Mouse (Mus musculus) heart, embryonic 13.5 days (tissue): ENCODE measurements at regions not wholly inside any gene's neighbourhood (a gene's known extent, or its start where the extent isn't known, plus 50 kb on each side); places are given as distances from the start of the nearest gene placed in this dataset.

ENCODE experiments used
- ATAC-seq: fragments of 200-750 bp; cut with Nextera tagmentation; 2 replicates; pipeline ENCODE4 v1.8.0; 2017; ENCODE audit warnings: moderate TSS enrichment; ENCODE audit not compliant: insufficient number of reproducible peaks, low FRiP score, low TSS enrichment; ENCODE audit errors: extremely low read depth
- H3K27ac ChIP-seq: fragments of 300-500 bp; sonication (generic); replicated peaks from 2 replicates; pipeline ENCODE4 v1.5.1; 2015; ENCODE audit warnings: moderate library complexity, mild to moderate bottlenecking, inconsistent platforms
- H3K27me3 ChIP-seq: fragments of 300-500 bp; sonication (generic); replicated peaks from 2 replicates; pipeline ENCODE4 v1.6.1; 2015; ENCODE audit warnings: mild to moderate bottlenecking, inconsistent platforms
- H3K36me3 ChIP-seq: fragments of 300-500 bp; sonication (generic); 2 replicates; pipeline ENCODE4 v1.6.1; 2015; ENCODE audit warnings: mild to moderate bottlenecking, inconsistent platforms
- H3K4me1 ChIP-seq: fragments of 300-500 bp; sonication (generic); 2 replicates; pipeline ENCODE4 v1.6.1; 2015; ENCODE audit warnings: inconsistent platforms
- H3K4me2 ChIP-seq: fragments of 300-500 bp; sonication (generic); 2 replicates; pipeline ENCODE4 v1.6.1; 2015; ENCODE audit warnings: inconsistent platforms, mild to moderate bottlenecking, moderate library complexity
- H3K4me3 ChIP-seq: fragments of 300-500 bp; sonication (generic); 2 replicates; pipeline ENCODE4 v1.5.1; 2015; ENCODE audit warnings: moderate library complexity, mild to moderate bottlenecking, inconsistent platforms
- H3K9ac ChIP-seq: fragments of 300-500 bp; sonication (generic); 2 replicates; pipeline ENCODE4 v1.6.1; 2015; ENCODE audit warnings: inconsistent platforms, mild to moderate bottlenecking, moderate library complexity
- H3K9me3 ChIP-seq: fragments of 300-500 bp; sonication (generic); 2 replicates; pipeline ENCODE4 v1.6.1; 2016; ENCODE audit warnings: inconsistent platforms
- WGBS: fragments of 180-500 bp; shearing (Covaris S2); methylation state at CpG from one replicate; pipeline ENCODE4 v1.1.7; 2015; ENCODE audit warnings: mixed read lengths; 5-methylcytosine and 5-hydroxymethylcytosine counted together

DNA sequence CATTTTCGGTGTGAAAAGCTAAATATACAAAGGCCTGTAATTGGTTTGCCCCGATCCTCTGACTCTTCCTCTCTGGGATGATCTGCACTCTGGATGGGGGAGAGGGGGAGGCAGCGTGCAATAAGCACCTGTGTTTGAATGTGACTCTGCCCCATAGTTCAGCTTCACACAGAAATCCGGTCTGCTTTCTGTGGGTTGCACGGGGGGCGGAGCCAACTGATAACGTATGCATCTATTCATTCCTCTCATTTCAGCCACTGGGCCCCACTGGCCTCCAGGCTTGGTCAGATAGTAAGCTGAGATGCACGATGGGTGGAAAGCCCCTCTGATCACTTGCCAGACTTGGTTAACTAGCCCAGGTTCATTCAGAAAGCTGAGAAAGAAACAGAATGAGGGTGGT lies 250.8 kb downstream of the Bcl11b start:
- 17% methylated on average over 8 of the region's 8 CpGs for WGBS
- ATAC-seq, result no peak
- Histone ChIP-seq H3K27ac (no peak overlapping the region), H3K4me3 (no peak overlapping the region), H3K27me3 (peaks cover 5% of the 10 kb centered on the region; the same call in 1 of the 2 replicates), H3K36me3 (no peaks in the 10 kb centered on the region), H3K4me1 (peaks cover 46% of the 10 kb centered on the region), H3K4me2 (peak overlapping the region; percentile 8; the same call in 1 of the 2 replicates), H3K9ac (no peak overlapping the region), H3K9me3 (no peaks in the 10 kb centered on the region)

DNA sequence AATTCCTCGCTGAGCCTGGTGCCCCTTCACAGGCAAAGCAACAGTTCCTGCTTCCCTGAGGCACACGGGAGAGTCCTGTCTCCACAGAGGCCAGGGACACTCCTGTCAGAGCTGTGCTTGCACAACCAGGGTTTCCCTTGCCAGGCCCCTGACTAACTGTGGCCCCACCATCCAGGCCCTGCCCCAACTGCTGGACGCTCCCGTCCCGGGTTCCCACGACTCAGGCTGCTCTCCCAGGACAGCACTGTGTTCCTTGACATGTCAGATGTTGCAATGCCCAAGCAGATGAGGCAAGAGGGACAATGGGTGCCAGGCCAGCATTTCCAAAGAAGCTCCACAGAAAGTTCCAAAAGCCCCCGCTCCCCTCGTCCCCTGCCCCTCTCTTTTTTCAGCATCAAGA lies 250.4 kb downstream of the Bcl11b start:
- Histone ChIP-seq H3K36me3 (no peaks in the 10 kb centered on the region), H3K4me3 (no peak overlapping the region), H3K9ac (no peak overlapping the region)

DNA sequence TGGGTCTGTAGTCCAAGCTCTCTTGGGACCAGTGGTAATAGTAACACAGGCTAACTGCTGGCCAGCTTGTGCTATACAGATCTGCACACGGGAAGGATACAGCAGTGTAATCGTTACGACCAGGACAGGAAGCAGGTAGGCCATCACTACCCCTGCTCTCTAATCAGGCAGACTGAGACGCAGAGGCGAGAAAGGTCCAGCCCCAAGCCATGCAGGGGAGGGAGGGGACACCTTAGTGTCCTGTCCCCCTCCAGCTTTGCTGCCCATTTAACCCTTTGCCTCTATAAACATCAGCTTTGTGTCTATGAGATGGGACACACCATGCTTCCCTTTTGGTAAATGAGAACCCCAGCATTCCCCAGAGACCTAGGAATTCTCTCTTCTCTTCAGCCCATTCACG lies 249.9 kb downstream of the Bcl11b start:
- no peak for ATAC-seq
- WGBS, result 52% methylated on average over 6 of the region's 6 CpGs
- peaks cover 49% of the 10 kb centered on the region for H3K4me1 ChIP-seq
- no peaks in the 10 kb centered on the region for H3K36me3 ChIP-seq
- no peak overlapping the region for H3K9ac ChIP-seq
- no peak overlapping the region for H3K4me2 ChIP-seq
- H3K27me3 ChIP-seq, result peaks cover 5% of the 10 kb centered on the region; the same call in 1 of the 2 replicates
- no peak overlapping the region for H3K4me3 ChIP-seq
- no peaks in the 10 kb centered on the region for H3K9me3 ChIP-seq
- H3K27ac ChIP-seq, result no peak overlapping the region

More for the DNA sequence above, 250.4 kb downstream of the Bcl11b start:
- H3K27me3 ChIP-seq, result peaks cover 5% of the 10 kb centered on the region; the same call in 1 of the 2 replicates
- WGBS, result 49% methylated on average over 8 of the region's 8 CpGs
- ATAC-seq, result no peak
- no peaks in the 10 kb centered on the region for H3K9me3 ChIP-seq
- peaks cover 49% of the 10 kb centered on the region for H3K4me1 ChIP-seq
- H3K4me2 ChIP-seq, result peak overlapping the region; percentile 8; the same call in 1 of the 2 replicates
- no peak overlapping the region for H3K27ac ChIP-seq

DNA sequence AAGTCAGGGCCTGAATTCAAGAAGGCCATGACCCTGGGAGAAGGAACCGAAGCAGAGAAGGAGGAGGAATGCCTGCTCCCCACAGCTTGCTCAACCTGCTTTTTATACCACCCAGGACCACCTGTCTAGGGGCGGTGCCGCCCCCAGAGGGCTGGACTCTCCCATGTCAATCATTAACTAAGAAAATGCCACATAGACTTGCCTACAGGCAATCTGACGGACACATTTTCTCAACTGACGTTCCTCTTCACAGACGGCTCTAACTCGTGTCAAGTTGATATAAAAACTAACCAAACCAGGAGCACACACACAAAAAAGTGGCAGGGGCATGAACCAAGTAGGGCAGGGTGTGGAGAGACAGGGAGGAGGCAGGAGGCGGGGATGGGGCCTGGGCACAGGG lies 248.5 kb downstream of the Bcl11b start:
- ATAC-seq, result no peak
- Histone ChIP-seq H3K4me2 (no peak overlapping the region), H3K4me3 (no peak overlapping the region), H3K9me3 (no peaks in the 10 kb centered on the region), H3K9ac (no peak overlapping the region), H3K27ac (no peak overlapping the region), H3K27me3 (peaks cover 5% of the 10 kb centered on the region; the same call in 1 of the 2 replicates), H3K36me3 (no peaks in the 10 kb centered on the region), H3K4me1 (peaks cover 38% of the 10 kb centered on the region)
- WGBS, result 77% methylated on average over 8 of the region's 8 CpGs

DNA sequence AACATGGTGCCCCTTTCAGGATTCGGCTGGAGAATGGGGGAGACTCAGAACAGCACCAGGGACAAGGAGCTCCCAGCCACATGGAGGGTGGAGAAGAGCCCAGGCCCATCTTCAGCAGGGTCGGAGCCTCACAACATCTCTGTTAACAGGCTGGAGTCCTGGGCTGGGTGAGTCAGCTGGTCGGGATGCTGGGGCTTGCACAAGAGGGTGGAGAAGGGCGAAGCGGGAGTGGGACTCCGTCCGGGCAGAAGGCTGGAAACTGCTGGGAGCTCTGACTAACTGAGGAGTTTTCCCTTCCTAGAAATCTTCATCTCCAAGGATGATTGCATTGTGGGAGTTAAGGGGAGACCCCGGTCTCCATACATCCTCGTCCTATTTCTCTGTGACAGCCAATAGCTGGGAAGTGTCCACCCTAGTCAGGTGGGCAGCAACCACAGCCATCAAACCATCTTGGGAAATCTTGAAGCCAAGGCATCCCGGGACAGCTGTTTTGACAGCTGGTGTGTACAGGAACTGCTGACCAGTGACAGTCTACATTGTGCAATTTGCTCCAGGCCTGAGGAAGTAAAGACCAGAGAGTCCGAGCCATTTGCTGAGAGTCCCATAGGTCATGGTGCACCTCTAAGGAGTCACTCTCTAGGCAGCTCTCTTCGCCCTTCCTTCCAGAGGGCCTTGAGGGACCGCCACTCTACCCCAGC lies 247.4 kb downstream of the Bcl11b start:
- Histone ChIP-seq H3K4me1 (peaks cover 37% of the 10 kb centered on the region), H3K9me3 (no peaks in the 10 kb centered on the region), H3K4me3 (no peak overlapping the region), H3K4me2 (no peak overlapping the region), H3K27me3 (peaks cover 5% of the 10 kb centered on the region; the same call in 1 of the 2 replicates), H3K9ac (no peak overlapping the region), H3K36me3 (no peaks in the 10 kb centered on the region), H3K27ac (no peak overlapping the region)
- ATAC-seq, result no peak
- WGBS, result 79% methylated on average over 13 of the region's 13 CpGs

DNA sequence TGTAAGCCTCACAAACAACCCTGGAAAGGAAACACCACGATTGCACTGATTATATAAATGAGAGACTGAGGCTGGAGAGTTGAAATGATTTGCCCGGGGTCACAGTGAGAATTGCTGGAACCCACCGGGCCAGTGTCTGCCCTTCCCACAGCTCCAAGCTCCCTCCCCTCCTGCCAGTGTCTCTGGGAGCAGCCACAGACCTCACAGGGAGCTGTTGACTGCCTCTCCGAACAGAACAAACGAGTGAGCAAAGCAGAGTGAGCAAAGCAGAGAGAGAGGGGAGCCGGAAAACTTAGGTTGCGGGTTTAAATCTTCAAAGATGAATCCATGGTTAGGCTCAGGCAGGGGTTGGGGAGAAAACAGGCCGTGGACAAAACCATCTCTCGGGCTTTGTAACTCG lies 246.2 kb downstream of the Bcl11b start:
- no peak overlapping the region for H3K4me2 ChIP-seq
- no peak overlapping the region for H3K27ac ChIP-seq
- peaks cover 5% of the 10 kb centered on the region; the same call in 1 of the 2 replicates for H3K27me3 ChIP-seq
- H3K4me3 ChIP-seq, result no peak overlapping the region
- H3K36me3 ChIP-seq, result no peaks in the 10 kb centered on the region
- no peak overlapping the region for H3K9ac ChIP-seq
- H3K4me1 ChIP-seq, result peaks cover 34% of the 10 kb centered on the region
- WGBS, result 43% methylated on average over 10 of the region's 10 CpGs
- ATAC-seq, result no peak
- no peaks in the 10 kb centered on the region for H3K9me3 ChIP-seq

DNA sequence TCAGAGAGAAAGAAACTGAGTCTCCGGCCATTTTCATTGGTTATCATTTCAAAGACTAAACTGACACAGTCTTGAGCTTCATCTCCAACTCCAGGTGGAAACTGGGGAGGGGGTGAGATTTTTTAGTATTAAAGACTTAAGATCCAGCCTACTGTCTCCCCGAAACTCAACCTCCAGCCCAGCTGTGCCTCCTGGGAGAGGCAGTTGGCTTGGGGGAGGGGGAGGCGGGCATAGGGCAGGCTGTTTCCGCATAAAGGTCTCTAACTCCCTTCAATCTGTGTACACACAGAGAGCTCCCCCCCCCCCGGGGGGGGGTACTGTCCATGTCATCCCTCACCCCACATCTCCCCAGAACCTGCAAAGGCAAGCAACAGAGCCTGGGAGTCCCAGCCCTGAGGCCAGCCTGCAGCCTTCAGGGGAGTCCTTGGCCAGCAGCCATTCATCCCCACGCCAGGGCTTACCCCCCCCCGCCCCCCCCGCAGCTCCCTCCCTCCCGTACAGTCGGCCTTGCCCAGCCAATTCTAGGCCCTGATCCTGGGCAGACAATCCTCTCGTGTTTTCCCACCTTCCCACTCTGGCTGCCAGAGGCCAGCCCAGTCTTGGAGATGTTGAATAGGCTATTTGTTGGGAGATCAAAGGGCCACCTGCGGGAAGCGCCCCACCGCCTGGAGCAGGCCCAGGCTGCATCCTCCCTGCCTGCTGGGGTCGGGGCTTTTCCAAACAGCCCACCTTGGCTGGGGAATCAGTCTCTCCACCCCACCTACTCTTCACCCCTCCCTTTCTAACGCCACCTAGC lies 245.2 kb downstream of the Bcl11b start:
- WGBS, result 20% methylated on average over 14 of the region's 16 CpGs

DNA sequence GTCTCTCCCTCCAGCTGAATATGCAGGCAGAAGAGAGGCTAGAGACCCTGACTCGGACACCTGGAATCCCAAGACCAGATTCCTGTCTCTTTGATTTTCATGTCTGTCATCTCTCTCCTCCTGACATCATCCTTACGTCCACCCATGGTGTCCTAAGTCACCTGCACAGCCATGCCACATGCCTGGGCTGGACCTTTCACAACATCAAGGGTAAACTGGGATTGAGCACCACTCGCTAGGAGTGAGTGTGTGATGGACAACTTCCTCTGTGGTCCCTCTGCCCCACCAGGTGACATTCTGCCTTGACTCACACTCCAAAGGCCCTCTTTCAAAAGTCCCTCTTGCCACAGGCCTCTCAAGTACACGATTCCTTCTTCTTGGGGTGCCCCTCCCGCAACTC lies 244.1 kb downstream of the Bcl11b start:
- H3K4me1 ChIP-seq, result peaks cover 19% of the 10 kb centered on the region
- 79% methylated on average over 5 of the region's 5 CpGs for WGBS
- no peak overlapping the region for H3K9ac ChIP-seq
- H3K27ac ChIP-seq, result no peak overlapping the region
- no peaks in the 10 kb centered on the region for H3K9me3 ChIP-seq
- H3K4me3 ChIP-seq, result no peak overlapping the region
- no peak for ATAC-seq
- H3K4me2 ChIP-seq, result no peak overlapping the region
- no peaks in the 10 kb centered on the region for H3K36me3 ChIP-seq
- H3K27me3 ChIP-seq, result peaks cover 4% of the 10 kb centered on the region; the same call in 1 of the 2 replicates

More for the DNA sequence above, 245.2 kb downstream of the Bcl11b start:
- peaks cover 5% of the 10 kb centered on the region; the same call in 1 of the 2 replicates for H3K27me3 ChIP-seq
- H3K27ac ChIP-seq, result no peak overlapping the region
- H3K36me3 ChIP-seq, result no peaks in the 10 kb centered on the region
- peaks cover 24% of the 10 kb centered on the region for H3K4me1 ChIP-seq
- H3K4me3 ChIP-seq, result no peak overlapping the region
- peak overlapping the region; percentile 20; the same call in 1 of the 2 replicates for H3K4me2 ChIP-seq
- no peak for ATAC-seq
- H3K9ac ChIP-seq, result no peak overlapping the region
- H3K9me3 ChIP-seq, result no peaks in the 10 kb centered on the region

DNA sequence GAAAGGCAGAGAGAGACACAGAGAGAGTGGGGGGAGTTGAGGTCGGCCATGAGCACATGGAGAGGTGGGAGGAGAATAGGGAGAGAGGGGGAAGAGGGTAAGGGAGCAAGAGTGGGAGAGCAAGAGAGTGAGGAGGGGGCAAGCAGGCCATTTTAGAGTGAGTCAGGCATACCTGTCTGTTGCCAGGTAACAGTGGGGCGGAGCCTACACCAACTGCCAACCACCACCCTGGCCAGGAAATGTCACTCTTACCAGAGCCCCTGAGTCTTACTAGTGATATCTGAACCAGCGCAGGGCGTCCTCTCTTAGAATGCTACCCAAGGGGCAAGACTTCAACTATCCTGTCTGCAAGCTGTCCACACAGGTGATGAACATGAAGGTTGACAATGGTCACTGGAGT lies 243.5 kb downstream of the Bcl11b start:
- no peak for ATAC-seq
- Histone ChIP-seq H3K9me3 (no peaks in the 10 kb centered on the region), H3K27ac (no peak overlapping the region), H3K4me3 (no peak overlapping the region), H3K36me3 (no peaks in the 10 kb centered on the region), H3K9ac (no peak overlapping the region), H3K27me3 (no peaks in the 10 kb centered on the region), H3K4me2 (no peak overlapping the region), H3K4me1 (peaks cover 19% of the 10 kb centered on the region)
- 72% methylated on average over 4 of the region's 4 CpGs for WGBS

DNA sequence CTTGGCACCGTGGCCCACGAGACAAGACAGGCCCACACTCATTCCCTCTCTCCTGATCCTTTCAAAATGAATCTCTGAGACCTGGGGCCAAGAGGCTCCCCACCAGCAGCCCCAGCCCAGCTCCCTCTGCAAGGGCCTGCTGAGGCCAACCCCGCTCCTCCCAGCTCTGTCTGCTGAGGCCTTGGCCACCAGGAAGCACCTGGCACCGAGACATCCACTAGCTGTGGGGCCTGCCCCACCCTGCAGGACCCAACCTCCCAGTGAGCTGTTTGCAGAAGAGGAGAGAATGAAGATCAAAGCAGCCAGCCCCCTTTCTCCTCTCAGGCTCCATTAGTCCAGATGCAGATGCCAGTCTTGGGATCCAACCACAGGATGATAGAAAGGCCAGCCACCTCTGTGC lies 241.3 kb downstream of the Bcl11b start:
- ATAC-seq, result no peak
- H3K4me1 ChIP-seq, result peaks cover 12% of the 10 kb centered on the region
- H3K36me3 ChIP-seq, result no peaks in the 10 kb centered on the region
- 72% methylated on average over 4 of the region's 4 CpGs for WGBS
- H3K9me3 ChIP-seq, result no peaks in the 10 kb centered on the region
- no peak overlapping the region for H3K27ac ChIP-seq
- H3K27me3 ChIP-seq, result no peaks in the 10 kb centered on the region
- H3K9ac ChIP-seq, result no peak overlapping the region
- no peak overlapping the region for H3K4me3 ChIP-seq
- no peak overlapping the region for H3K4me2 ChIP-seq

DNA sequence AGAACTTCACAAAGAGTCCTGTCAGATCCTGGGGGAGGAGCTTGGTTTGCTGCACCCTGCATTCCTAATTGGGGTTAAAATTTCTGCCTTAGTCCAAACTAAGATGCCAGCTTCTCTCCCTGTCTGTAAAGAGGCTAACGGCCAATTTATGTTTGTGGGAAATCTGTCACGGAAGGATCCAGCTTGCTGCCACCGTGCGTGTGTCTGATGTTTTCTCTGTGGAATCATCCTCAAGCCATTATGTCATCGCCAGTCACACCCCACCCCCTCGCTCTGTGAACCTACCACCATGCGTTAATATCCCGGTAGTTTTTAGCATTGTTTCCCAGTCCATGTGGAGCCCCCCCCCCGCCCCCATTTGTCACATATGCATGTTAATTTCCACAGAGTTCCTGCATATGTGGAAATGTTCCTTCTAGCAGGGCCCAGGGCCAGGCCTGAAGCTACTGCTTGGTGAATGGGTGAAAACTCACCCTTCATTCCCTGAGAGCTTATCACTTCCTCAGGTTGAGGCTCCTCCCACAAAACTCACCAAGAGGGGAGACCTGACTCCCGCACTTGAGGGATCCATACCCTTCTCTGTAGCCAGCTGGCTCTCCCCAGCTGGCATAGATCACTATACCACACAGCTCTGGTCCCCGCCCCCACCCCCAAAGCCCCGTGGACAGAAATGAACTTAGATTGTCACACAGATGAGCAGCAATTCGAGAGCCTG lies 233.4 kb downstream of the Bcl11b start:
- Histone ChIP-seq H3K4me2 (no peak overlapping the region), H3K36me3 (no peaks in the 10 kb centered on the region), H3K4me3 (no peak overlapping the region), H3K9ac (no peak overlapping the region), H3K9me3 (no peaks in the 10 kb centered on the region), H3K4me1 (no peaks in the 10 kb centered on the region), H3K27me3 (no peaks in the 10 kb centered on the region), H3K27ac (no peak overlapping the region)
- WGBS, result 56% methylated on average over 13 of the region's 13 CpGs
- no peak for ATAC-seq
